Mouse (Mus musculus) cerebellum, adult 2 months (tissue): Measurements from ENCODE around the gene C2cd2l.

Experiments used
- CTCF ChIP-seq: fragments of 200-500 bp; IDR thresholded peaks from 2 replicates; pipeline ENCODE4 v1.5.1; 2011; ENCODE audit warnings: low read depth, mild to moderate bottlenecking, control low read depth, low read length, moderate library complexity, borderline replicate concordance; ENCODE audit not compliant: insufficient read depth
- POLR2A ChIP-seq: fragments of 200-500 bp; IDR thresholded peaks from 2 replicates; pipeline ENCODE4 v1.6.1; 2011; ENCODE audit warnings: low read length, control low read depth, borderline replicate concordance; ENCODE audit not compliant: insufficient read depth

GRCm38 (mm10) chr9:44286256-44286850 is 33.7 kb downstream of the C2cd2l start:
- TF ChIP-seq CTCF (no peak), POLR2A (no peak)
